Mouse (Mus musculus) heart, embryonic 15.5 days (tissue): ENCODE measurements at regions not wholly inside any gene's neighbourhood (a gene's known extent, or its start where the extent isn't known, plus 50 kb on each side); places are given as distances from the start of the nearest gene placed in this dataset.
"Not testable (repeated sequence)": the region's sequence is repeated elsewhere in the genome, so short reads cannot be mapped to it uniquely, and the experiment has no call there.

ENCODE experiments used
- ATAC-seq: fragments of 200-750 bp; cut with Nextera tagmentation; replicated peaks from 2 replicates; pipeline ENCODE4 v1.8.0; 2017; ENCODE audit warnings: low read depth, moderate TSS enrichment; ENCODE audit not compliant: insufficient number of reproducible peaks, insufficient read depth, low FRiP score
- H3K27ac ChIP-seq: fragments of 300-500 bp; sonication (generic); 2 replicates; pipeline ENCODE4 v1.5.1; 2015; ENCODE audit warnings: mild to moderate bottlenecking, inconsistent platforms
- H3K27me3 ChIP-seq: fragments of 300-500 bp; sonication (generic); 2 replicates; pipeline ENCODE4 v1.6.1; 2015; ENCODE audit warnings: inconsistent platforms
- H3K36me3 ChIP-seq: fragments of 300-500 bp; sonication (generic); 2 replicates; pipeline ENCODE4 v1.6.1; 2015; ENCODE audit warnings: mild to moderate bottlenecking, inconsistent platforms
- H3K4me1 ChIP-seq: fragments of 300-500 bp; sonication (generic); replicated peaks from 2 replicates; pipeline ENCODE4 v1.6.1; 2015; ENCODE audit warnings: inconsistent platforms
- H3K4me2 ChIP-seq: fragments of 300-500 bp; sonication (generic); 2 replicates; pipeline ENCODE4 v1.6.1; 2015; ENCODE audit warnings: inconsistent platforms, mild to moderate bottlenecking, moderate library complexity
- H3K4me3 ChIP-seq: fragments of 300-500 bp; sonication (generic); 2 replicates; pipeline ENCODE4 v1.5.1; 2015; ENCODE audit warnings: mild to moderate bottlenecking, inconsistent platforms
- H3K9ac ChIP-seq: fragments of 300-500 bp; sonication (generic); 2 replicates; pipeline ENCODE4 v1.6.1; 2015; ENCODE audit warnings: mild to moderate bottlenecking, inconsistent platforms
- H3K9me3 ChIP-seq: fragments of 300-500 bp; sonication (generic); replicated peaks from 2 replicates; pipeline ENCODE4 v1.6.1; 2016; ENCODE audit warnings: inconsistent platforms
- WGBS: fragments of 180-500 bp; shearing (Covaris S2); methylation state at CpG from one replicate; pipeline ENCODE4 v1.1.7; 2015; ENCODE audit warnings: mixed read lengths; 5-methylcytosine and 5-hydroxymethylcytosine counted together

- no peak overlapping the region for H3K4me2 ChIP-seq
- no peaks in the 10 kb centered on the region for H3K27me3 ChIP-seq
- no peak for ATAC-seq
- H3K9ac ChIP-seq: no peak overlapping the region
- no peaks in the 10 kb centered on the region for H3K36me3 ChIP-seq
- 79% methylated on average over 10 of the region's 10 CpGs for WGBS
- H3K27ac ChIP-seq: no peak overlapping the region
- H3K4me1 ChIP-seq: no peaks in the 10 kb centered on the region
- H3K9me3 ChIP-seq: no peaks in the 10 kb centered on the region
- no peak overlapping the region for H3K4me3 ChIP-seq
Measured at GRCm38 (mm10) chr14:76746282-76746681, 189.6 kb upstream of the Serp2 start.

DNA sequence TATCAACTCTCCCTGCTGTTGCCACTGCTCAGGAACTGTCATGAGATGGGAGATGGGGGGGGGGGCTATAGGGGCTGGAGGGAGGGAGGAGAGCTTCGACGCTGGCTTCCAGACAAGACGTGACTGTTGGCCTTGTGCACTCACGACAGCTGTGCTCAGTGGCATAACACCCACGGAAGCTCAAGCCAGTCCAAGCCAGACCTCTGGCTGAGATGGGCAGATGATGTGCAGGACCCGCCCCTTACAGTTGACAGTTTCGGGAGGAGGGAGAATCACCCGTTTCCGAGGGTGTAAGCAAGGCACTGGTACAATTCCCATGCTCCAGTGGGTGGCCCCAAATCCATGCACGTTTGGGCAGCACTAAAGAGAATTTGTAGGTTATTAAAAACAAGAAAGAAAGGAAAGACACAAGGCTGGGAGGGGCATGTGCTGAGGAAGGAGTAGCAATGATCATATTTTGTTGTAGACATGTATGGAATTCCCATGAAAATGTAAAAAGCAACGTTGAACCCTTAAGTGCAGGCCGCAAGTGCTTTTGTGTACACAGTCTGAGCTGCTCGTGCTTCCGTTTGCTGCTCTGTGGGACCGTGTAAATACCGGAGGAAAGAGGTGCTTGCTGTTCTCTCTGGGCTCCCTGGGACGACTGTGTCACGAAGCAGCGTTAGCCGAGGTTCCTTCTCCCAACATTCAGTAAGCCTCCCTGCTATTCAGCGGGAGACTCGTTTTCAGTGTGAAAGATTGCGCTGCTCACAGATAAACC lies 188.2 kb upstream of the Serp2 start:
- H3K9ac ChIP-seq: no peak overlapping the region
- no peaks in the 10 kb centered on the region for H3K9me3 ChIP-seq
- H3K4me1 ChIP-seq: peaks cover 4% of the 10 kb centered on the region; the same call in 1 of the 2 replicates
- no peak overlapping the region for H3K4me3 ChIP-seq
- 0 out of 2 replicates have a peak, but pooled peaks have one; percentile 45 for ATAC-seq
- H3K27me3 ChIP-seq: no peaks in the 10 kb centered on the region
- 63% methylated on average over 23 of the region's 23 CpGs for WGBS
- no peaks in the 10 kb centered on the region for H3K36me3 ChIP-seq
- H3K27ac ChIP-seq: no peak overlapping the region
- no peak overlapping the region for H3K4me2 ChIP-seq

GRCm38 (mm10) chr14:76742297-76742696 lies 185.6 kb upstream of the Serp2 start:
- H3K27me3 ChIP-seq: no peaks in the 10 kb centered on the region
- H3K27ac ChIP-seq: no peak overlapping the region
- H3K4me3 ChIP-seq: no peak overlapping the region
- 74% methylated on average over 5 of the region's 5 CpGs for WGBS
- H3K9ac ChIP-seq: no peak overlapping the region
- no peak for ATAC-seq
- no peaks in the 10 kb centered on the region for H3K9me3 ChIP-seq
- H3K4me1 ChIP-seq: peaks cover 9% of the 10 kb centered on the region
- H3K36me3 ChIP-seq: no peaks in the 10 kb centered on the region
- H3K4me2 ChIP-seq: no peak overlapping the region

DNA sequence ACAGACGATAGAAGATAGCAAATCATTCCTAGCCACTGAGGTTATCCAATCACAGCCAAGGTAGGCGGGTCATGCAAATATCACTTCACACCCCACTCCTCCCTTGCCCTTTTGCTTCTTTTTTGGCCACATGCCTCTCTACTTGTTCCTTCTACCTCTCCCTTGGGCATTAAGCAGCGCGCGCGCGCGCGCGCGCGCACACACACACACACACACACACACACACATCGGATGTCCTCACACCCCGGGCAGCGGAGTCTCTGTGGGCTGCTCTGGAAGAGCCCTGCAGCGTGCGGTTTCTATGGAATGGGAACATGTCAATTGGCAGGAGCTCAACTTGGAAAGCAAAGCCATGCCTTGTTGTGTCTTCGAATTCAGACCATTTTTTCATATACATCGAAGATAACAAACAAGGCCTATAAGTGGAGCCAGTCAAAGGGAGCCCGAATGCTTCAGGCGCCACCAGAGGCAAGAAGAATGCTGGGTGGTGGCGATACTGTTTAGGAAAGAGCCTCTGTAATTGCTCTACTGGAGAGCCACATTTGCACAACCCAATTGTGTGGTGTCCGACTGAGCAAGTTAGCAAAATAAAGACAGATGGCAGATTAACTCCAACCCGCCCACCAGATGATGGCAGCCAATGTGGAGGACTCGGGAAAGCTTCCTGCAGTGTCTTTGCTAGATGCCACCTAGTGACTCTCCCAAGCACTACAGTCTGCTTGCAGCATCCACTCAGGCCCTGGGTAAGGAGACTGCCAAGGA lies 183.3 kb upstream of the Serp2 start:
- H3K4me2 ChIP-seq: peak overlapping the region; percentile 20
- peak overlapping the region; percentile 10; the same call in 1 of the 2 replicates for H3K27ac ChIP-seq
- H3K4me1 ChIP-seq: peaks cover 13% of the 10 kb centered on the region
- H3K9ac ChIP-seq: no peak overlapping the region
- 55% methylated on average over 25 of the region's 25 CpGs for WGBS
- peak; percentile 54; the same call in 1 of the 2 replicates for ATAC-seq
- H3K9me3 ChIP-seq: no peaks in the 10 kb centered on the region
- no peaks in the 10 kb centered on the region for H3K27me3 ChIP-seq
- H3K4me3 ChIP-seq: no peak overlapping the region
- H3K36me3 ChIP-seq: no peaks in the 10 kb centered on the region

GRCm38 (mm10) chr14:76735997-76736396 lies 179.3 kb upstream of the Serp2 start:
- WGBS: 91% methylated on average over 5 of the region's 5 CpGs

GRCm38 (mm10) chr14:76735107-76735506 lies 178.4 kb upstream of the Serp2 start:
- no peaks in the 10 kb centered on the region for H3K9me3 ChIP-seq
- no peak overlapping the region for H3K4me2 ChIP-seq
- no peaks in the 10 kb centered on the region for H3K36me3 ChIP-seq
- H3K4me1 ChIP-seq: peaks cover 31% of the 10 kb centered on the region
- WGBS: 49% methylated on average over 4 of the region's 4 CpGs
- ATAC-seq: no peak
- H3K9ac ChIP-seq: no peak overlapping the region
- no peaks in the 10 kb centered on the region for H3K27me3 ChIP-seq
- no peak overlapping the region for H3K27ac ChIP-seq
- H3K4me3 ChIP-seq: no peak overlapping the region

More at GRCm38 (mm10) chr14:76735997-76736396, 179.3 kb upstream of the Serp2 start:
- H3K4me3 ChIP-seq: no peak overlapping the region
- peaks cover 26% of the 10 kb centered on the region for H3K4me1 ChIP-seq
- H3K27ac ChIP-seq: no peak overlapping the region
- no peaks in the 10 kb centered on the region for H3K36me3 ChIP-seq
- no peaks in the 10 kb centered on the region for H3K27me3 ChIP-seq
- H3K9me3 ChIP-seq: no peaks in the 10 kb centered on the region
- no peak for ATAC-seq
- no peak overlapping the region for H3K4me2 ChIP-seq
- H3K9ac ChIP-seq: no peak overlapping the region

DNA sequence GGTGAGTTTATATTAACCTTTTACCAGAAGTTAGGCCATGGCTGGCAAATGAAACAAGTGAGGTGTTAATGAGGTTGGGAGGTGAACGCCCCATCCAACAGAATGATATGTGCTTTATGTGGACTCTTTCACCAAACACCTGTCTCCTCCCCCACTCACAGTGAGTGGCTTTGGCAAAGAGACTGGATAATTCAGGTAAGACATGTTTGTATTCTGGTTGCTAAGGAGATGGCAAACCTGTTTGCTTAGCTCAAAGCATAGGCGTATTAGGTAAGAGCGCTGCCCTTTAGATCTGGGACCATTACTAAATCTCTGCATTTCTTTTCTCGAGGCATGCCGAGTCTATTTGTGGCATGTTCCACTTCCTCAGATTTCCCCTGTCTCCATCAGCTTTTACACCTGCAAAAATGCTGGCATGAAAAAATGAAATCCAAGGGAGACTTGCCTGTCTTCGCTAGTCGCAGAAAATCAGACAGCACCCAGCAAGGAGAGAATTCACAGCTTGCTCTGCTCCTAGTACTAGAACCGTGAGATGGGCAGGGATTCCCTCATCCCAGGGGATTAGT lies 176.7 kb upstream of the Serp2 start:
- WGBS: 81% methylated on average over 8 of the region's 8 CpGs
- ATAC-seq: no peak
- no peaks in the 10 kb centered on the region for H3K36me3 ChIP-seq
- H3K27me3 ChIP-seq: no peaks in the 10 kb centered on the region
- H3K27ac ChIP-seq: no peak overlapping the region
- H3K4me3 ChIP-seq: no peak overlapping the region
- no peaks in the 10 kb centered on the region for H3K9me3 ChIP-seq
- no peak overlapping the region for H3K9ac ChIP-seq
- no peak overlapping the region for H3K4me2 ChIP-seq
- peaks cover 24% of the 10 kb centered on the region for H3K4me1 ChIP-seq

GRCm38 (mm10) chr14:76731096-76731986 lies 174.7 kb upstream of the Serp2 start:
- H3K4me3 ChIP-seq: no peak overlapping the region
- 31% methylated on average over 19 of the region's 19 CpGs for WGBS
- no peaks in the 10 kb centered on the region for H3K36me3 ChIP-seq
- H3K4me2 ChIP-seq: peak overlapping the region; percentile 37
- H3K27me3 ChIP-seq: no peaks in the 10 kb centered on the region
- no peaks in the 10 kb centered on the region for H3K9me3 ChIP-seq
- no peak overlapping the region for H3K9ac ChIP-seq
- H3K27ac ChIP-seq: peak overlapping the region; percentile 67
- H3K4me1 ChIP-seq: peaks cover 21% of the 10 kb centered on the region
- peak; percentile 56; the same call in 1 of the 2 replicates for ATAC-seq

GRCm38 (mm10) chr14:76725844-76726243 lies 169.2 kb upstream of the Serp2 start:
- 84% methylated on average over 2 of the region's 2 CpGs for WGBS
- H3K27me3 ChIP-seq: no peaks in the 10 kb centered on the region
- H3K27ac ChIP-seq: no peak overlapping the region
- H3K9me3 ChIP-seq: no peaks in the 10 kb centered on the region
- H3K4me3 ChIP-seq: no peak overlapping the region
- no peaks in the 10 kb centered on the region for H3K36me3 ChIP-seq
- H3K9ac ChIP-seq: no peak overlapping the region
- ATAC-seq: no peak
- no peak overlapping the region for H3K4me2 ChIP-seq
- H3K4me1 ChIP-seq: peaks cover 5% of the 10 kb centered on the region

- WGBS: 90% methylated on average over 4 of the region's 4 CpGs
Measured at GRCm38 (mm10) chr14:76725231-76725630, 168.5 kb upstream of the Serp2 start.

DNA sequence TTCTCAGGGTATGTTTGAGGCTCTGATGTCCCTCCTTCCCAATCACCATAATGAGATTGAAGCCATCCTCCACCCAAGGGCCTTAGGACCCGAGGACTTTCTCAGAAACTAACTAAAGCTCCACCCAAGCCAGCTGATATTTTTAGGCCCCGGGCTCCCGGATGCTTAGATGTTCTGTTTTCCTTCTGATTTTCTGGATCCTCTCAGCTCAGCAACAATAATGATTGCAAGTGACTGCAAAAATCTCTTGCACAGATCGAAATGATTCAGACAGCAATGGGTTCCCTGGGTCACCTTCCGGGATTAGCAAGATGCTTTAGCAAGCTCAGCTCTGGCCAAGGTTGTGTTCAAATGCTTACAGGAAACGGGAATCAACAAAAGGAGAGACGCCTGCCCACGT lies 168.1 kb upstream of the Serp2 start:
- no peak for ATAC-seq
- H3K4me2 ChIP-seq: no peak overlapping the region
- H3K27me3 ChIP-seq: no peaks in the 10 kb centered on the region
- no peak overlapping the region for H3K4me3 ChIP-seq
- no peaks in the 10 kb centered on the region for H3K9me3 ChIP-seq
- no peak overlapping the region for H3K27ac ChIP-seq
- H3K4me1 ChIP-seq: no peaks in the 10 kb centered on the region; the same call in 1 of the 2 replicates
- no peak overlapping the region for H3K9ac ChIP-seq
- 67% methylated on average over 8 of the region's 8 CpGs for WGBS
- H3K36me3 ChIP-seq: no peaks in the 10 kb centered on the region

More at GRCm38 (mm10) chr14:76725231-76725630, 168.5 kb upstream of the Serp2 start:
- not testable (repeated sequence) for H3K4me2 ChIP-seq, H3K9me3 ChIP-seq, H3K4me1 ChIP-seq, H3K27ac ChIP-seq, H3K4me3 ChIP-seq, ATAC-seq, H3K9ac ChIP-seq, H3K27me3 ChIP-seq, H3K36me3 ChIP-seq
